Mouse (Mus musculus) bone marrow macrophage, adult 2 months (primary cell): ENCODE data around the gene 9930022D16Rik.

Experiments
- CTCF ChIP-seq: IDR thresholded peaks from 2 replicates; pipeline ENCODE4 v1.5.1; 2012; ENCODE audit warnings: low read depth, mild to moderate bottlenecking, low read length, moderate library complexity
- POLR2A ChIP-seq: IDR thresholded peaks from 2 replicates; pipeline ENCODE4 v1.6.1; 2012; ENCODE audit warnings: mild to moderate bottlenecking, low read depth, low read length, borderline replicate concordance

- TF ChIP-seq CTCF (no peak), POLR2A (no peak)
Measured at GRCm38 (mm10) chr11:109460586-109460985, 46.9 kb downstream of the 9930022D16Rik start.
